Mouse (Mus musculus): ENCODE measurements around the gene Baz1b.

DNA sequence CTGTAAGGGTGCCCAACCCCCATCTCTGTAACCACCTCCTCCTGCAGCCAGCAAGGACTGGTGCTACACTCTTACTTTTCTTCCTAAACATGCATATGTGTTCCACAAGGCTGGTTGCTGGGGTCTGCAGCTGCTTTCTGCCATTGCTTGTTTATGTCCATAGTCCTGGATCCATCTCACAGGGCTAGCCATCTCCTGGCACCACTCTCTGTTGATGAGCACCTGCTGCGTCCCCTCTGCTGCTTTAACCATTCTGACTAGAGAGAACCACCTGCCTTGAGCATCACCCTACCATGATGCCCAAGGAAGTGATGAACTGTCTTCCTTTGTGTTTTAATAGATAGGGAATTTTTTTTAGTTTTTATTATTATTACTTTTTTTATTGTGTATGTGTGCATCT, 56.1 kb downstream of the Baz1b start:
- TF ChIP-seq CTCF (IDR thresholded peaks at IDR 0.05; ENCODE audit: control insufficient read depth, insufficient read depth, insufficient read length): no peak
- TF ChIP-seq MYOD1 (IDR thresholded peaks at IDR 0.05; ENCODE audit: control insufficient read depth, insufficient read length, low read depth): no peak
- TF ChIP-seq CEBPB (IDR thresholded peaks at IDR 0.05; ENCODE audit: low read depth): no peak
- no peak for TF ChIP-seq USF1 (IDR thresholded peaks at IDR 0.05; ENCODE audit: low read depth)
- TF ChIP-seq FOSL1 (IDR thresholded peaks at IDR 0.05; ENCODE audit: insufficient read depth, low read length, poor library complexity, severe bottlenecking): no peak
- no peak for TF ChIP-seq MAX (IDR thresholded peaks at IDR 0.05)

Measured in C2C12 (cell line).